Mouse (Mus musculus) layer of hippocampus, adult 18-20 months (tissue): ENCODE results near the gene Smc6. TPM values are rescaled to one million over a fixed set of nuclear protein-coding genes. Genes with fewer than 3 reads are reported as not detected.

Experiments used
- microRNA-seq, 2 experiments: library from miRNA; unstranded; fragments of <30 nt; microRNA quantifications; one replicate each; pipeline ENCODE4 v1.2.0; 2021
- total RNA-seq, 2 experiments: library from RNA; stranded (reverse); gene quantifications; 2 replicates each; pipeline ENCODE4 v1.2.3; 2021

Smc6 gene
- total RNA-seq, 2 experiments from 2014 or later, result 26.9 to 29.0 TPM

Small RNA genes lying within 50 kb of the gene (microRNA-seq; reads per million reads assigned to microRNA genes)
- gene Mir7675, result 0 reads per million in 2 experiments

Other genes starting within 250 kb of the Smc6 start
- gene Kcns3, start 114.8 kb upstream of the Smc6 start, total RNA-seq, result 10 to 100 TPM; 13.5 to 13.8 TPM
- not detected for gene Msgn1, start 56.9 kb upstream of the Smc6 start, total RNA-seq
- gene Gen1, start 85 bp upstream of the Smc6 start, total RNA-seq, result 1 to 10 TPM; 2.1 to 2.6 TPM
- 100 to 1,000 TPM; 447 to 452 TPM for gene Vsnl1, start 170.7 kb downstream of the Smc6 start, total RNA-seq
- gene Rad51ap2, start 190.2 kb downstream of the Smc6 start, total RNA-seq, result 1 to 10 TPM in 1 of 2 experiments, under 1 TPM in 1; 0.72 to 1.0 TPM